Mouse (Mus musculus) MEL (cell line): ENCODE data around the gene Slc51b.

Experiments
- E2F4 ChIP-seq: IDR thresholded peaks from 2 replicates; pipeline ENCODE4 v1.6.1; 2011; ENCODE audit warnings: low read depth, low read length, improper control_type of control experiment, borderline replicate concordance
- GATA1 ChIP-seq: IDR thresholded peaks from 2 replicates; pipeline ENCODE4 v1.6.1; 2011; ENCODE audit warnings: low read depth, low read length, improper control_type of control experiment
- POLR2A ChIP-seq, 2 experiments: IDR thresholded peaks; 2 replicates each; pipeline ENCODE4 v1.6.1; 2011 to 2012; ENCODE audit warnings: low read length in 2 of 2, mild to moderate bottlenecking in 2 of 2, control low read depth in 1 of 2, improper control_type of control experiment in 1 of 2, low read depth in 1 of 2, moderate library complexity in 1 of 2; ENCODE audit not compliant: control insufficient read depth in 1 of 2, insufficient read depth in 1 of 2, poor library complexity in 1 of 2
- POLR2AphosphoS2 ChIP-seq: IDR thresholded peaks from 2 replicates; pipeline ENCODE4 v1.6.1; 2011; ENCODE audit warnings: low read length, improper control_type of control experiment
- POLR2AphosphoS5 ChIP-seq: IDR thresholded peaks from 2 replicates; pipeline ENCODE4 v1.6.1; 2012; ENCODE audit warnings: low read depth, borderline replicate concordance, mild to moderate bottlenecking, inconsistent platforms, low read length, moderate library complexity, mixed read lengths
- TCF12 ChIP-seq: IDR thresholded peaks from 2 replicates; pipeline ENCODE4 v1.6.1; 2014; ENCODE audit warnings: low read depth, mild to moderate bottlenecking, inconsistent platforms, low read length, improper control_type of control experiment, moderate library complexity
- UBTF ChIP-seq: IDR thresholded peaks from 2 replicates; pipeline ENCODE4 v1.6.1; 2012; ENCODE audit warnings: low read depth, mild to moderate bottlenecking, inconsistent platforms, low read length, improper control_type of control experiment, moderate library complexity, borderline replicate concordance; ENCODE audit not compliant: insufficient read depth

- TF ChIP-seq POLR2AphosphoS2, result peak; percentile 78
- TF ChIP-seq E2F4, result no peak
- peak; percentile 89 to 92 for TF ChIP-seq POLR2A (IDR thresholded peaks at IDR 0.05; ENCODE audit: control insufficient read depth in 1 of 2, insufficient read depth in 1 of 2, low read depth in 1 of 2, low read length in 2 of 2, poor library complexity in 1 of 2)
- TF ChIP-seq UBTF, result no peak
- TF ChIP-seq GATA1, result no peak
- TF ChIP-seq POLR2AphosphoS5, result no peak
- TF ChIP-seq TCF12, result no peak
Observed at GRCm38 (mm10) chr9:65435671-65436301, 13.0 kb upstream of the Slc51b start, which contains the start of gene Mtfmt.
